Mouse (Mus musculus) heart, embryonic 15.5 days (tissue): Measurements from ENCODE around the gene Olfr826. TPM values are rescaled to one million over a fixed set of nuclear protein-coding genes. Genes with fewer than 3 reads are reported as not detected.

ENCODE experiments used
- polyA plus RNA-seq: library from polyadenylated mRNA; unstranded; fragments of >200 nt; fragmentation: Nextera tagmentation; extraction: Ambion mirVana; gene quantifications from 2 replicates; pipeline ENCODE4 v1.2.1, GENCODE M21; 2015

The Olfr826 gene
- polyA plus RNA-seq, 1 experiment from 2014 or later: not detected

Other genes with a start within 250 kb of the Olfr826 start
- not detected in 2 replicates for gene Olfr818, start 235.1 kb downstream of the Olfr826 start, polyA plus RNA-seq
- gene Olfr819, start 216.9 kb downstream of the Olfr826 start, polyA plus RNA-seq: not detected in 2 replicates
- not detected in 2 replicates for gene Olfr247, start 208.0 kb downstream of the Olfr826 start, polyA plus RNA-seq
- gene Gm10310, start 199.1 kb downstream of the Olfr826 start, polyA plus RNA-seq: not detected in 2 replicates
- gene Olfr820, start 171.6 kb downstream of the Olfr826 start, polyA plus RNA-seq: not detected in 2 replicates
- not detected in 2 replicates for gene Olfr821, start 153.8 kb downstream of the Olfr826 start, polyA plus RNA-seq
- not detected in 2 replicates for gene Olfr822, start 113.0 kb downstream of the Olfr826 start, polyA plus RNA-seq
- not detected in 2 replicates for gene Olfr823, start 68.8 kb downstream of the Olfr826 start, polyA plus RNA-seq
- gene Olfr824, start 54.2 kb downstream of the Olfr826 start, polyA plus RNA-seq: not detected in 2 replicates
- gene Olfr825, start 17.4 kb downstream of the Olfr826 start, polyA plus RNA-seq: not detected in 2 replicates
- gene Olfr827, start 30.2 kb upstream of the Olfr826 start, polyA plus RNA-seq: not detected in 2 replicates
- not detected in 2 replicates for gene Neurod4, start 96.1 kb upstream of the Olfr826 start, polyA plus RNA-seq
- 0.73 and 5.4 TPM in 2 replicates for gene Tespa1, start 138.7 kb upstream of the Olfr826 start, polyA plus RNA-seq
- gene Vmn2r84, start 210.1 kb upstream of the Olfr826 start, polyA plus RNA-seq: 0.03 TPM in 1 of 2 replicates, not detected in the other
- gene Vmn2r85, start 245.5 kb upstream of the Olfr826 start, polyA plus RNA-seq: not detected in 2 replicates